Mouse (Mus musculus): ENCODE data around the gene Dcbld1.

Dcbld1 gene

DNA sequence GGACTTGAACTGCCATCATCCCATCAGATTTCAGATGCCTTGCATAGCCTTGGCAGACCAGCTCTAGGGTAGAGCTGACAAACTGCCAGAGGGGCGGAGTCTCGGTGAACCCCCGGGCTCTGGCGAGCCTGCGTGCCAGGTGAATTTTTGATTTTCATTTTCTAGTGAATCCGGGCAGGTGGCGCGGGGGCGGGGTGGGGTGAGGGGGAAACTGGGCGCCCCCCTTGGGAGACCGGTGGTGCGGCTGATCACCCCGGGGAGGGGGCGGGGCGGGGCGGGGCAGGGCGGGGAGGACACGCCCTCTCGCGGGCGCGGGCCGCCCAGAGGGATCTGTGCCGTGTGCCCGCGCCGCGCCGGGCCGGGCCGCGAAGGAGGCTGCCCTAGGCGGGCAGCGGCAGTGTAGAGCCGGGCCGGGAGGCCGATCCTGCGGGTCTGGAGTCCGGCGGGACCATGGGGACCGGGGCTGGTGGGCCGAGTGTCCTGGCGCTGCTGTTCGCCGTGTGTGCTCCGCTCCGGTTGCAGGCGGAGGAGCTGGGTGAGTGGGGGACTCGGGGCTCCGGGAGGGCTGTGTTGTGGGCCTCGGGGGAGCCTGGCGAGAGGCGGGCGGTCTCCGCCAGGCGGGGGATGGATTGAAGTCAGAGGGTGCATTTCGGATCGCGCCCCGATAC, at the start of gene Dcbld1:
Gene Dcbld1, plus strand, starts transcription at position 319 of the 668 bp plus-strand sequence.
- peak; percentile 74 to 81 for DNase-seq

- no peak for DNase-seq
Measured at GRCm38 (mm10) chr10:52185900-52186299, 47.5 kb upstream of the Dcbld1 start.

GRCm38 (mm10) chr10:52194957-52195852, 38.2 kb upstream of the Dcbld1 start, which contains the start of gene Ros1:
Gene Ros1 (minus strand): TSS chr10:52195244.
- no peak for DNase-seq

DNA sequence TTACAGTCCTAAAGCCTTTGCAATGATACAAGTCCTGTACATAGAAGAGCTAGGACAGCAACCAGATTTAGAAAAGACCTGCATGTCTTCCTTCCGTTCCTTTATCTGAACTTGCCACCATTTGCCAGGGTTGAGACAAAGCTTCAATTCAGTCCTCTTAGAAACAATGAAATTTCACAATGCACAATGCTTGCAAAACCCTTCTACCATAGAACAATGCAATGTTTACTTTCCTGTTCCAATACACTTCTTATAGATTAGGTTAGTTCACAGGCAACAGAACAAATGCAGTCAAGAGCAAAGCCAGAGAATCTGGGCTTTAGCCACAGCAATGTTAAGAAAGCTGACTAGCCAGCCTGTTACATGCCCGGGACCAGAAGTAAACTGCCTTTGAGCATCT, 29.4 kb upstream of the Dcbld1 start:
- no peak for DNase-seq

DNA sequence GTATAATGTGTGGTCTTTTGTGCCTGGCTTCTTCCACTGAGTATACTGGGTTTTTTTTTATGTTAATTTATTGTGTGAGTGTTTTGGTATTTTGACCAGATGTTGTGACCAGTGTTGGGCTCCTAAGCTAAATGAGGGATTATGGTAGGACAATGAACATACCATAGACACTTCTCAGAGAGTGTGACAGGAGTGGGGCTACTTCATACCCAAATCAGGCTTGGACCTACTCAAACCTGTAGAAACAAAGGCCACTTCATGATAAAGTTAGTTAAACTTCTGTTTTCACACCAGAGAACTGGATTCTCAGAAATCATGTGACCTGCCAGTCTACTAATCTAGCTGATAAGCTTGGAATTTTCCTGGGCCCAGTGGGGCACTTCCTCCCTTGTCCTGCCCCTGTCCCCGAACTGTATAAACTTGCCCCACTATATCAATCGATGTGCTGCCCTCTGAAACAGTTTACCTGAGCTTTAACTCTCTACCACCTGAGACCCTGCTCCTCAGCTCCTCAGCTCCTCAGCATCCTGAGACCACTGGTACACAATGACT, 18.1 kb upstream of the Dcbld1 start:
- no peak for DNase-seq

DNA sequence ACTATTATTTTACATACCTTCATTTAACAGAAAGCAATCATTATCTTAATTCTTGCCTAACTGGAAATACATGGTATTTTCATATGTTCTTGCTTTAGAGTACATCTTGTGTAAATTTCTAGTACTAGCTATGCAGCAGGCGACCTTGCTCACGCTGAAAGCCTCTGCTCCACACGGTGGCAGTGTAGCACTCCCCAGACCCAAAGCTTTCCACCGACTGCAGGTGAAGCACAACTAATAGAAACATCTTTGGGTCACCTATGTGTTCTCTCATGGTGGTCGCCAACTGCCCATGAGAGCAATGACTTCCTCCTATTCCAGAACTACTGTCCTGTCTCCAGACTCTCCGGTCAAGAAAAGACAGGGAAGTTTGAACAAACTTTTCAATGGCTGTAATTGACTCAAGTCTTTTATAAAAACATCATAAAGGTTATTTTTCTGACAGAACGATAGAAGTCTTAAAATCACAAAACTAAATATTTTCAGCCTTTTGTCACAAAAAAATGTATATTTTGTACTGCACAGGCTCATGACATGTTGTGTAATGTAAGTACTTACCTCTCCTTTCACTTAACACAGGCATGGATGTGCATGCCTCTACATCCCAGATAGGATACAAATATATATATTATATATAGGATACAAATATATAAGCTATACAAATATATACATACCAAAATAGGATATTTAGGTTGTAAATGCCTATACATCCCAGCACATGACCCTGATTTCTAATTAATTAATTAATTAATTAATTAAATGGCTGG, 16.4 kb upstream of the Dcbld1 start:
- peak; percentile 68 to 73 for DNase-seq

DNA sequence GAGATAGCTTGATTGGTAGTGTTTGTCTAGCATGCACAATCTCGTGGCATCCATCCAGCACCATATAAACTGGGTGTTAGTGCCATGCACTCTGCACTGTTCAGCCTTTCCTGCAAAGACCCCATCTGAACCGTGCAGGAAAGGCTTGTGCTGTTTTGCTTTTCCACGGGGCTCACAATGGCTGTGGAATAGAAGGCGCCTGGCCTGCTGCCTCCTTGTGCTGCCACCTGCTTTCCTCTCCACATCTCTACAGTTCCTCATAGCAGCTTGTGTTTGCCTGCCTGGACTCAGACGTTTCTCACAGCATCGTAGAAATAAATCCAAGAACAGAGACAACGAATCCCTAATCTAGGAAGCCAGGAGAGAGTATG, 15.9 kb upstream of the Dcbld1 start:
- peak in 1 of 2 experiments; percentile 7 for DNase-seq

DNA sequence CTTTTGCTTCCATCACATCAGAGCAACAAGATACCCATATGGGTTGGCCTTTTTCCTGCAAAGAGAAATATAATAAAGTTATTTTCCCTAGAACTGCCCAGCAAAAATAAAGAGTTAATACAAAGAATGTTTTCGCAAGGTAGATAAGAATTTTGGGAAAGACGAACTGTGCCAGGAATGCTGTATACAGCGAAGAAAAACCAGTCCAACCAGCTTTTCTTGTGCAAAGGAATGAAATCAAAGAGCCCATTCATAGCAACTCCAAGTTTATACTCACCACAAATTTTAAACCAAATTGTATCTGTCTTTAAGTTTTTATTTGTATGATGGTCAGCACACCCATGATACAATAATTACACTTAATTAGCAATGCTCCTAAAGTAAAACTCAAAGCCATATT, 13.8 kb upstream of the Dcbld1 start:
- no peak for DNase-seq

DNA sequence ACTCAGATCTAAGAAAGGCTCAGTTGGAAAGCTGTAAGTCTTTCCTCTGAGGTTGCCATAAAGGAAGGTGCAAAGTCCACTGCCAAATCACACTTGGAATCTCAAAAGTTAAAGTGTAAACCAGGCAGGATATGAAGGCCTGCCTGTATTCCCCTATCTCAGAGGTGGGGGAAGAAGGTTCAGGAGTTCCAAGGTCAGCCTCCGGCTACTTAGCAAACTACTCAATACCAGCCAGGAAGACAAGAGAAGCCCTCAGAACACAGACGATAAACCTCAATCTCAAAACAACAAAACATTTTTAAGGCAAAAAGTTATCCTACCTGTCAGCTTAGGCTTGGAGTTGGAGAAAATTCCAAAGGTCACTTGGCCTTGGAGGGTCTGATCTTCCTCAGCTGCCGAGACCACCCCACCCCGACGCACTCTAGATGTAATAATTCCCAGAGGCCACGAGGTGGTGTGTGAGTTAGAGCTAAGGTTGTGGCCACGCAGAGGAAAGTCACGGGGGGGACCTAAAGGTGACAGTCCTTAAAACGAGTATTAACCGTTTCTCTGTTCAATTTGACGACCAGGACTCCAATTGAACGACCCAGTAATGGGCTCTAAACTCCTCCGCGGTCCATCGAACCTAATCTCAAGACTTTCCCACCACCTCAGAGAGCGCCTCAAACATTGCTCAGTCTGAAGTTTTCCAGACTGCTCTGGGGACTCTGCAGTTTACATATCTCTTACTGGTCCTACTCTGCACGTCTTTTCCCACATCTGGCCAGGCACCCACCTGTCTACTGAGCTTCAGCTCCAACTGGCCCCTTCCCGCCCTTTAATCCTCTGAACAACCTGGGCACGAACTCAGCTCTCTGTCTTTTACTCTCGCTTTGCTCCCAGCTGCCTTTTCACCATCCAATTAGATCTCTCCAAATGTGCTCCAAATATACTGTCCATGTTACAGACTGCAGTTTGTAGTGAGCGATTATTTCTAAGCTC, 933 bp upstream of the Dcbld1 start:
- DNase-seq = peak; percentile 48 to 55

DNA sequence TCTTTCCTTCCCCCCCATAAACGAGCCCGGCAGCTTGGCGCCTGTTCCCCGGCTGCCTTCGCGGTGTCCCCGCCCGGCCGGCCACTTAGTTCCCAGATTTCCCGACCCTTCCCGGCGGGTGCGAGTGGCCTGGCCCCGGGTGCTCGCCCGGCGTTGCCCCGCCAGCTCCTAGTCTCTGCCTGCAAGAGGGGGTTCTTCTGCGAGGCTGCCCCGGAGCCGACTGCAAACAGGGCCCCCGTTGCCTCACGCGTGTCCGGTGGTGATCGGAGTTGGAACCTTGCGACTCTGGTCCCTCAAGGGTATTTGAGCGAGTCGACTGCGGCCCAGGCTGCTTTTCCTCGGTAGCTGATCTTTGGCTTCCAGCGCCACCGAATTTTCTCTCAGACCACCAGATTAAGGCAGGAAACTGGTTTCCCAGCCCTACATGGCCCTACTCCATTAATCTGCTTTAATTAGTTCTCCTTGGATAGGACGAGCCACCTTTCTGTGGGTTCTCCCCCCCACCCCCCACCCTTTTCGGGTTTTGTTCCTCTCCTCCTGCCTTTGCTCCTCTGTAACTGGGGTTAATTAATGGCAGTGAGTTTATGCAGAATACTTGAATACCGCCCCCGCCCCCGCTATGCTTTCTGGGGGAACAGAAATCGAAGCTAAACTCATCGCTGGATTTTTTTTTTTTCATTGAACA, 692 bp downstream of the Dcbld1 start:
- DNase-seq = peak; percentile 45 to 64

GRCm38 (mm10) chr10:52234654-52234981, 1.2 kb downstream of the Dcbld1 start:
- DNase-seq = no peak

DNA sequence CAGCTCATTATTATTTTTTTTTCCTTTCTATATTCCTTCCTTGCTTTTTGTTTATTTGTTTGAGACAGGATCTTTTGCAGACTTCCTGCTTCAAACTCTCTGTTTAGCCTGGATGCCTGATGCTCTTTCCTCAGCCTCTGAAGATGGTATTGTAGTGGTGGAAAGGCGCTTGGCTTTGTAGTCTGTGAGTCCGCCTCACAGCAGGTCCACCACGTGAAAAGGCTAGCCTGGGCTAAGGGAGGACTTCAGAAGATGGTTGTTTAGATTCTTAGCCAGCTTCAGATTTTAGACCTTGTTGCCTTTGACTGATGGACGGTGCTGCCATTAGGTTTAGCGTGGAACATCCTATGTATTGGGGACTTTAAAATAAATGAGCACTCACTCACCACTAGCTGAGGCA, 2.0 kb downstream of the Dcbld1 start:
- no peak for DNase-seq

DNA sequence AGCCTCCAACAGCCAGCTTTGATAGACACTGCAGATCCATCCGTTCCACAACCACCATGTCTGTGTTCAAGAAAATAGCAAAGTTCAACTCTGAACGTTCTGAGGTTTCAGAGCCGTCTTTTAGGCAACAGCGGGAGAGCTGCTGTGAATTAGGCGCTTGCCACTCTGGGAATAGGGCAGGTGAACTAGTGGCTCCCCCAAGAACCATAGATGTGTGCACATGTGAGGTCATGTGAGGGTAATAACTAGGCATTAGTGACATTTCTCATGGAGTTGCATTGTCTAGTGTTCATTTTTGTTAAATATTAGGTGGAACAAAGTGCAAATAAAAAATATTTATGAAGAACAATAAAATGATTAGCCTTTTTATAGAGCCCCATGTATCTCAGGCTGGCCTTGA, 8.6 kb downstream of the Dcbld1 start:
- no peak for DNase-seq

GRCm38 (mm10) chr10:52242680-52243323, 9.4 kb downstream of the Dcbld1 start:
- no peak for DNase-seq

DNA sequence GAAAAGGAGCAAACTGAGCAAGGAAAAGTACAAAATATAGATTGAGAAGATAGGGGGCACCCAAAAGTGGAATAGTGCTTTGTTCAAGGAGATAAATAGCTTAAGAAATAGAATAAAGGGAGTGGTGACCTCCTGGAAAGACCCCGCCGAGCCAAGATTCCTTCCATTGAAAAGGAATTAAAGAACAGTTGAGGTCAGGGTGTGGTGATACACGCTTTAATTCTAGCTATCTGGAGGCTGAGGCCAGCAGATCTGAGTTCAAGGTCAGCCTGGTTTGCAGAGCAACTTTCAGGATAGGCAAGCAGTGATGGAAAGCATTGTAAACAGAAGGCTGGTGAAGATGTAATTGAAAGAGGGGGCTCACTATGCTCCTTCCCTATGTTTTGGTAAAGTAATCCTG, 12.8 kb downstream of the Dcbld1 start:
- DNase-seq = no peak

DNA sequence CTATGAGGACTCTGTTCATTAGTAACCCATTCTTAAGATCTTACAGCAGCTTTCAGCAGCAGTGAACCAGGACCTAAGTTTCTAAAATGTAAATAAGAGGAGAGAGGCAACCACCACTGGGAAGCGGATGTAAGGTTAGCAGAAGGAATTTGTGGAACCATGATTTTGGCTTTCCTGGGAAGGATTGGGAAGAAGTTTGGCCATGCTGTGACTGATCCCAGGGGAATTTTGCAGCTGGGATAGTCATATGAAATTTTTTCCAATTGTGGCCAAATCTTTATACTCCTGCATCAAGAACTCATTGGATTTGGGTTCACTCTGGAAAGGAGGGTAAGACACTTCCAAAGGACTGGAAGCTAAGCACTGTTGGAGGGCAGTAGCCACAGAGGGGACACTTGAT, 18.8 kb downstream of the Dcbld1 start:
- no peak for DNase-seq

- no peak for DNase-seq
Measured at GRCm38 (mm10) chr10:52253426-52253825, 20.0 kb downstream of the Dcbld1 start.

- no peak for DNase-seq
Measured at GRCm38 (mm10) chr10:52257768-52258167, 24.3 kb downstream of the Dcbld1 start.

GRCm38 (mm10) chr10:52258180-52258948, 24.9 kb downstream of the Dcbld1 start:
- no peak for DNase-seq

DNA sequence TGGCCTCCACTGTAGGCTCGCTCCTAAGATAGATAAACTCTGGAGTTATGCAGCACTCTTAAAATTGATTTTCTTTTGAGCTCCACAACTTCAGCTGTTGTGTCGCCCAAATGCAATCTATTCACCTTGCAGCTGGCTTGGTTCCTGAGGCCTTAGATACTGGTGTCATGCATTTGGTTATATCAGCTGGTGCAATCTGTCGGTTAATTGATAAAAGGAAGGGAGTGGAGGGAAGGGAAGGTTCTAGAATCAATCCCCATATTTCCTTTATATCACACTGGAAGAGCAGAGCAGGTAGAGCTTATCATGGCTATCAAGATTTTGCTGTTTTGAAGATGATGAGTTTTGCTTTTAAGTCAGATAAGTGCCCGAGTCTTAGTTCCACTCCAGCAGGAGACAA, 26.8 kb downstream of the Dcbld1 start:
- DNase-seq = no peak

All from cerebellum, adult 18-20 months (tissue).